Mouse (Mus musculus): ENCODE data around the gene Dda1. TPM values are rescaled to one million over a fixed set of nuclear protein-coding genes. Genes with fewer than 3 reads are reported as not detected.

The Dda1 gene
- 100 to 1,000 TPM in 1 of 2 experiments, 10 to 100 TPM in 1; 83.3 to 115 TPM for polyA plus RNA-seq (2017; shearing (Covaris generic))

GRCm38 (mm10) chr8:71468916-71469315 lies at the start of gene Dda1:
Dda1 (plus strand) TSS chr8:71469199.

GRCm38 (mm10) chr8:71463188-71464033 lies 5.6 kb upstream of the Dda1 start, which contains the start of gene Abhd8:
Abhd8 (minus strand) TSS chr8:71463655.

GRCm38 (mm10) chr8:71464513-71465500 lies 4.2 kb upstream of the Dda1 start, which contains the start of gene Mrpl34:
Mrpl34 (plus strand) TSS chr8:71464959.

GRCm38 (mm10) chr8:71485142-71486135 lies 16.4 kb downstream of the Dda1 start, which contains the start of gene Ano8:
Ano8 (minus strand) TSS chr8:71485963.

GRCm38 (mm10) chr8:71487691-71488445 lies 18.9 kb downstream of the Dda1 start, which contains the start of gene Gtpbp3:
Gtpbp3 (plus strand) TSS chr8:71488103.

GRCm38 (mm10) chr8:71511644-71512043 lies 42.6 kb downstream of the Dda1 start, which contains the start of gene Plvap:
Plvap (minus strand) TSS chr8:71511752.

DNA sequence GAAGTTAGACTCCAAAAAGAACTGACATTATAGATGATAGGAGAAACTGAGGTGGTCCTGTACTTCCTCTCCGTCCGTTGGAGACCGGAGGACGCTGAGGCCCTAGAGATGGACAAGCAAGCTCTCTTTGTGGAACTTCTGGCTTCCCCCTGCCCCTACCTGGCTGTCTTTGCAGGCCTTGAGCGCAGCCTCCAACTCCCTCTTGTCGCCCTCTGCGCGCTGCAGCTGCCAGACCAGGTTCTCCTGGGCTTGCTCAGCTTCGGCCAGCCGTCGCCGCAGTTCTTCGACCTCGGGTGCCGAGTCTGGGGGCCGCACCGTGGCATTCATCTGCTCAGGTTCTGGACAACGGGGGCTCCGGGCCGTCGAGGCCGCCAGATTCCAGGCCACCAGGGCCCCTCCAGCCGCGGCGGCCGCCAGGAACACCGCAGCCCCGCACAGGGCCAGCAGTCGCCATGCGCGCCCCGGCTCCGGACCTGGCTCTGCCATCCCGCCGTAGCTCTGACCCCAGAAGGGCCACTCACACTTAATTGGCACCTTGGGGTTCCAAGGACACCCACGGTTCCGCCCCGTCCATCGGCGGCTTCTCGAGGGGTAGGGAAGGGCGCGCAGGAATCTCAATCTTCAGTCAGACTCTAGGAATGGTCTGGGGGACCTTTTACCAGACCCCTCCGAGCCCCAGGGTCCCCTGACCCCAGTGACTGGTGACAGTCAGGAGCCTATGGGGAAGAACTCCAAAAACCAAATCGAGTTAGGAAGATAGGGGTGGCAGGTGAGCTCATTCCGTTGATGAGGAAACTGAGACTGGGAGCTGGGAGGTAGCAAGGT lies 56.4 kb downstream of the Dda1 start, which contains the start of gene Ccdc194:
Ccdc194 (minus strand) TSS at position 486 of the 825 bp plus-strand sequence.

Other genes starting within 250 kb of the Dda1 start
- gene Myo9b, start 196.5 kb upstream of the Dda1 start, polyA plus RNA-seq (2017; shearing (Covaris generic)) = 10 to 100 TPM; 56.5 to 66.5 TPM
- gene Haus8, start 196.3 kb upstream of the Dda1 start, polyA plus RNA-seq (2017; shearing (Covaris generic)) = 10 to 100 TPM; 27.6 to 28.7 TPM
- 100 to 1,000 TPM; 143 to 150 TPM for gene Use1, start 102.4 kb upstream of the Dda1 start, polyA plus RNA-seq (2017; shearing (Covaris generic))
- 10 to 100 TPM; 17.6 to 23.5 TPM for gene Ocel1, start 97.9 kb upstream of the Dda1 start, polyA plus RNA-seq (2017; shearing (Covaris generic))
- 10 to 100 TPM in 1 of 2 experiments, 1 to 10 TPM in 1; 6.9 to 14.3 TPM for gene Nr2f6, start 87.2 kb upstream of the Dda1 start, polyA plus RNA-seq (2017; shearing (Covaris generic))
- under 1 TPM; 0.05 to 0.26 TPM for gene Ushbp1, start 73.4 kb upstream of the Dda1 start, polyA plus RNA-seq (2017; shearing (Covaris generic))
- gene Babam1, start 72.3 kb upstream of the Dda1 start, polyA plus RNA-seq (2017; shearing (Covaris generic)) = 100 to 1,000 TPM; 104 to 108 TPM
- 1 to 10 TPM in 1 of 2 experiments, under 1 TPM in 1; 0.12 to 2.2 TPM for gene Ankle1, start 63.2 kb upstream of the Dda1 start, polyA plus RNA-seq (2017; shearing (Covaris generic))
- 100 to 1,000 TPM; 123 to 182 TPM for gene Abhd8, start 5.5 kb upstream of the Dda1 start, polyA plus RNA-seq (2017; shearing (Covaris generic))
- gene Mrpl34, start 4.2 kb upstream of the Dda1 start, polyA plus RNA-seq (2017; shearing (Covaris generic)) = 10 to 100 TPM; 60.4 to 63.2 TPM
- gene Ano8, start 16.8 kb downstream of the Dda1 start, polyA plus RNA-seq (2017; shearing (Covaris generic)) = 10 to 100 TPM; 15.7 to 26.6 TPM
- 1 to 10 TPM; 8.7 to 9.3 TPM for gene Gtpbp3, start 18.9 kb downstream of the Dda1 start, polyA plus RNA-seq (2017; shearing (Covaris generic))
- under 1 TPM in 1 of 2 experiments, not detected in 1; 0.20 TPM for gene Plvap, start 42.6 kb downstream of the Dda1 start, polyA plus RNA-seq (2017; shearing (Covaris generic))
- 1 to 10 TPM in 1 of 2 experiments, under 1 TPM in 1; 0.36 to 1.0 TPM for gene Ccdc194, start 56.5 kb downstream of the Dda1 start, polyA plus RNA-seq (2017; shearing (Covaris generic))
- 100 to 1,000 TPM; 106 to 121 TPM for gene Bst2, start 68.3 kb downstream of the Dda1 start, polyA plus RNA-seq (2017; shearing (Covaris generic))
- 10 to 100 TPM; 98.2 to 98.4 TPM for gene Mvb12a, start 73.7 kb downstream of the Dda1 start, polyA plus RNA-seq (2017; shearing (Covaris generic))
- 1 to 10 TPM; 2.2 to 2.7 TPM for gene Tmem221, start 89.7 kb downstream of the Dda1 start, polyA plus RNA-seq (2017; shearing (Covaris generic))
- gene Nxnl1, start 97.4 kb downstream of the Dda1 start, polyA plus RNA-seq (2017; shearing (Covaris generic)) = 1 to 10 TPM in 1 of 2 experiments, under 1 TPM in 1; 0.18 to 3.6 TPM
- 10 to 100 TPM; 11.2 to 19.8 TPM for gene Slc27a1, start 99.7 kb downstream of the Dda1 start, polyA plus RNA-seq (2017; shearing (Covaris generic))
- 100 to 1,000 TPM in 1 of 2 experiments, 10 to 100 TPM in 1; 89.3 to 117 TPM for gene Pgls, start 123.0 kb downstream of the Dda1 start, polyA plus RNA-seq (2017; shearing (Covaris generic))
- 10 to 100 TPM in 1 of 2 experiments, 1 to 10 TPM in 1; 7.0 to 10.3 TPM for gene Fam129c, start 128.4 kb downstream of the Dda1 start, polyA plus RNA-seq (2017; shearing (Covaris generic))
- 10 to 100 TPM; 33.6 to 41.0 TPM for gene Colgalt1, start 141.8 kb downstream of the Dda1 start, polyA plus RNA-seq (2017; shearing (Covaris generic))
- under 1 TPM; 0.43 to 0.69 TPM for gene Unc13a, start 202.6 kb downstream of the Dda1 start, polyA plus RNA-seq (2017; shearing (Covaris generic))
- gene Jak3, start 207.1 kb downstream of the Dda1 start, polyA plus RNA-seq (2017; shearing (Covaris generic)) = 100 to 1,000 TPM; 150 to 199 TPM
- gene Insl3, start 220.0 kb downstream of the Dda1 start, polyA plus RNA-seq (2017; shearing (Covaris generic)) = 10 to 100 TPM; 56.0 to 66.2 TPM
- gene B3gnt3, start 232.6 kb downstream of the Dda1 start, polyA plus RNA-seq (2017; shearing (Covaris generic)) = 1 to 10 TPM; 5.9 to 6.5 TPM

All from inflammation-experienced regulatory T-cells (primary cell).